In the genomic region with DNA sequence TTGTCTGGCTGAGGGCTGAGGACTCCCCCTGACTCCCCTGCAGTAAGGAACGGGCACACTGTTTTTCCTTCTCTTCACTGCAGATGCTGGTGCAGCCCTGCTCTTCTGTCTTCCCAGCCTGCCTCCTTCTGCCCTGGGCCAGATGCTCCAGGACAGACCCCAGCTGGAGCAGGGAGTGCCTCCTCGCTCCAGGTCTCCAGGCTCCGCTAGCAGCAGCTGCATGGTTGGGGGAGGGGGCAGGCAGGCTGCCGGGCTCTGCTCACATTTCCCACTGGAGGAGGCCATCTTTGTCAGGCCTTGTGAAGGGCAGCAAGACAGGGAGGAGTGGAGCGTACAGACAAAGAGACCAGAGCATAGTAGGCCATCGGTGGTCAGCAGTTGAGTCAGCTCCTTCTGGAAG, we compare ENCODE assay signal across 11 mouse cellular contexts. TPM values are rescaled to one million over a fixed set of nuclear protein-coding genes. Genes with fewer than 3 reads are reported as not detected.
DNase-seq lines count a peak whose midpoint lies in the region; ATAC-seq and TF ChIP-seq lines count a peak whose summit lies in the region.
"Had no signal": no experiment of that assay in that cellular context is flagged by ENCODE, and none has a peak within 500 bp of the region (broad histone marks: within the 10 kb centered on the region; RNA-seq: fewer than 3 reads in every experiment).

No protein-coding gene starts in this region.

- DNase-seq in layer of hippocampus, adult 2 months (ENCODE audit: low spot score in 2 of 2), result no peak
- no peak for DNase-seq in layer of hippocampus, postnatal 36 days
- DNase-seq in forebrain, embryonic 10.5 days (ENCODE audit: extremely low spot score, low spot score), result no peak
- no peak for DNase-seq in limb, embryonic 14.5 days (ENCODE audit: low spot score)
- peak; percentile 55 for DNase-seq in retina, embryonic 14.5 days (ENCODE audit: low spot score)
- no peak for DNase-seq in right cerebral cortex, postnatal 36 days (ENCODE audit: low spot score in 2 of 2)
- no peak for DNase-seq in layer of hippocampus, adult 9-11 months
- DNase-seq in heart, adult 8-10 months (ENCODE audit: low spot score), result no peak
- DNase-seq: heart, adult 18-20 months; kidney, adult 2 months had no signal

- peaks cover 42% of the 10 kb centered on the region for H3K4me1 ChIP-seq in forebrain, embryonic 10.5 days
- H3K4me1 ChIP-seq in limb, embryonic 14.5 days (ENCODE audit: control insufficient read depth, insufficient read depth, low read length), result peaks cover 5% of the 10 kb centered on the region

- no peak for TF ChIP-seq CTCF in layer of hippocampus, adult 2 months (conservative IDR thresholded peaks at IDR 0.05)

- ATAC-seq in limb, embryonic 14.5 days (ENCODE audit: low FRiP score, low read depth), result 0 out of 2 replicates have a peak, but pooled peaks have one; percentile 35

- no peak overlapping the region for H3K4me2 ChIP-seq in limb, embryonic 14.5 days (replicated peaks; ENCODE audit: low read depth, low read length, severe bottlenecking)
- H3K4me2 ChIP-seq: limb, embryonic 13.5 days had no signal

- no peaks in the 10 kb centered on the region for H3K36me3 ChIP-seq in forebrain, embryonic 10.5 days (replicated peaks)
- no peaks in the 10 kb centered on the region for H3K36me3 ChIP-seq in limb, embryonic 14.5 days (ENCODE audit: control insufficient read depth, insufficient read depth, low read length)
- H3K36me3 ChIP-seq: limb, embryonic 13.5 days had no signal

- no peak overlapping the region for H3K9ac ChIP-seq in limb, embryonic 14.5 days (ENCODE audit: low read depth, low read length, severe bottlenecking)
- H3K9ac ChIP-seq: limb, embryonic 13.5 days had no signal

- H3K4me3 ChIP-seq in layer of hippocampus, adult 2 months, result peak overlapping the region; percentile 81; the same call in 1 of the 2 replicates
- no peak overlapping the region for H3K4me3 ChIP-seq in forebrain, embryonic 10.5 days
- no peak overlapping the region for H3K4me3 ChIP-seq in limb, embryonic 14.5 days (replicated peaks; ENCODE audit: low read length)
- H3K4me3 ChIP-seq: limb, embryonic 13.5 days had no signal

- no peaks in the 10 kb centered on the region for H3K9me3 ChIP-seq in forebrain, embryonic 10.5 days
- H3K9me3 ChIP-seq in limb, embryonic 14.5 days (ENCODE audit: control insufficient read depth, low read length), result no peaks in the 10 kb centered on the region
- H3K9me3 ChIP-seq: limb, embryonic 13.5 days had no signal

- no peak for TF ChIP-seq POLR2A in limb, embryonic 14.5 days (IDR thresholded peaks at IDR 0.05; ENCODE audit: borderline replicate concordance, extremely low read depth, insufficient read depth, insufficient read length)

- H3K27me3 ChIP-seq in forebrain, embryonic 10.5 days (ENCODE audit: poor library complexity, severe bottlenecking), result peaks cover 42% of the 10 kb centered on the region
- H3K27me3 ChIP-seq in limb, embryonic 14.5 days (ENCODE audit: control insufficient read depth, insufficient read depth, low read length), result peaks cover 34% of the 10 kb centered on the region

- 34% methylated on average over 6 of the region's 6 CpGs for WGBS in forebrain, embryonic 10.5 days
- WGBS in limb, embryonic 14.5 days, result 26% methylated on average over 6 of the region's 6 CpGs

- H3K27ac ChIP-seq in layer of hippocampus, adult 2 months, result peak overlapping the region; percentile 39; the same call in 1 of the 2 replicates
- 0 out of 2 replicates have a peak overlapping the region, but pooled peaks have one; percentile 30 for H3K27ac ChIP-seq in forebrain, embryonic 10.5 days
- no peak overlapping the region for H3K27ac ChIP-seq in limb, embryonic 14.5 days (replicated peaks; ENCODE audit: low read depth, low read length)
- H3K27ac ChIP-seq: limb, embryonic 13.5 days had no signal

RNA-seq across cellular contexts. Expression of a gene that starts 4.4 kb away (rescaled TPM):
- total RNA-seq in layer of hippocampus, adult 2 months (2021), result 10 to 100 TPM; 80.9 to 84.4 TPM
- total RNA-seq in layer of hippocampus, postnatal 36 days (2021), result 10 to 100 TPM; 69.8 to 84.2 TPM
- 70.5 and 71.1 TPM in 2 replicates for polyA plus RNA-seq in forebrain, embryonic 10.5 days (2016; fragmentation: Nextera tagmentation; extraction: Ambion mirVana)
- 28.2 and 32.9 TPM in 2 replicates for polyA plus RNA-seq in limb, embryonic 14.5 days (2012; rRNA removed)
- 67.1 and 68.7 TPM in 2 replicates for polyA plus RNA-seq in limb, embryonic 14.5 days (2014; fragmentation: Nextera tagmentation; extraction: Ambion mirVana)
- 10 to 100 TPM; 58.1 to 68.9 (median 64.7) TPM for total RNA-seq in heart, adult 8-10 months (2022)

RNA-seq across cellular contexts. Expression of a gene that starts 4.8 kb away (rescaled TPM):
- total RNA-seq in layer of hippocampus, adult 2 months (2021), result 100 to 1,000 TPM; 170 to 180 TPM
- total RNA-seq in layer of hippocampus, postnatal 36 days (2021), result 100 to 1,000 TPM; 183 to 189 TPM
- 9.1 and 15.8 TPM in 2 replicates for polyA plus RNA-seq in forebrain, embryonic 10.5 days (2016; fragmentation: Nextera tagmentation; extraction: Ambion mirVana)
- polyA plus RNA-seq in limb, embryonic 14.5 days (2012; rRNA removed), result 1.2 and 1.3 TPM in 2 replicates
- 0.40 and 0.48 TPM in 2 replicates for polyA plus RNA-seq in limb, embryonic 14.5 days (2014; fragmentation: Nextera tagmentation; extraction: Ambion mirVana)
- under 1 TPM in 2 of 4 experiments, not detected in 2; 0.06 to 0.19 TPM for total RNA-seq in heart, adult 8-10 months (2022)
- total RNA-seq: heart, adult 18-20 months had no signal

RNA-seq across cellular contexts. Expression of a gene that starts 31.4 kb away (rescaled TPM):
- 10 to 100 TPM; 19.3 to 25.5 TPM for total RNA-seq in layer of hippocampus, adult 2 months (2021)
- 10 to 100 TPM; 21.3 to 24.6 TPM for total RNA-seq in layer of hippocampus, postnatal 36 days (2021)
- 35.6 and 36.7 TPM in 2 replicates for polyA plus RNA-seq in forebrain, embryonic 10.5 days (2016; fragmentation: Nextera tagmentation; extraction: Ambion mirVana)
- polyA plus RNA-seq in limb, embryonic 14.5 days (2012; rRNA removed), result 30.5 and 33.9 TPM in 2 replicates
- polyA plus RNA-seq in limb, embryonic 14.5 days (2014; fragmentation: Nextera tagmentation; extraction: Ambion mirVana), result 17.7 and 20.5 TPM in 2 replicates
- 1 to 10 TPM; 3.2 to 3.7 (median 3.3) TPM for total RNA-seq in heart, adult 8-10 months (2022)

RNA-seq across cellular contexts. Expression of a gene that starts 48.2 kb away (rescaled TPM):
- 1 to 10 TPM; 5.2 to 5.6 TPM for total RNA-seq in layer of hippocampus, adult 2 months (2021)
- total RNA-seq in layer of hippocampus, postnatal 36 days (2021), result 1 to 10 TPM; 5.6 to 6.5 TPM
- polyA plus RNA-seq in forebrain, embryonic 10.5 days (2016; fragmentation: Nextera tagmentation; extraction: Ambion mirVana), result 7.4 and 7.5 TPM in 2 replicates
- polyA plus RNA-seq in limb, embryonic 14.5 days (2012; rRNA removed), result 8.1 and 8.7 TPM in 2 replicates
- polyA plus RNA-seq in limb, embryonic 14.5 days (2014; fragmentation: Nextera tagmentation; extraction: Ambion mirVana), result 7.9 and 8.8 TPM in 2 replicates
- 1 to 10 TPM; 1.9 to 2.9 (median 2.1) TPM for total RNA-seq in heart, adult 8-10 months (2022)

Comparison
In these comparisons a context has a peak if more than half of its experiments do, and no peak if none do; other contexts are left out.
1. RNA of a gene that starts 4.8 kb away (total RNA-seq): 183 to 189 TPM in layer of hippocampus, postnatal 36 days and 170 to 180 TPM in layer of hippocampus, adult 2 months; 0.06 to 0.19 TPM in heart, adult 8-10 months; every median in the first group is over 100 times any median in the second.
2. RNA of a gene that starts 31.4 kb away (total RNA-seq): 19.3 to 25.5 TPM in layer of hippocampus, adult 2 months and 21.3 to 24.6 TPM in layer of hippocampus, postnatal 36 days; 3.2 to 3.7 TPM in heart, adult 8-10 months; every median in the first group is over 4 times any median in the second.